Mouse (Mus musculus) lung, postnatal 25 days (tissue): Measurements from ENCODE around the gene Skint4.

Experiments
- DNase-seq: peaks from one replicate; pipeline ENCODE4 v3.0.0; 2022; ENCODE audit warnings: low spot score

The Skint4 gene

DNA sequence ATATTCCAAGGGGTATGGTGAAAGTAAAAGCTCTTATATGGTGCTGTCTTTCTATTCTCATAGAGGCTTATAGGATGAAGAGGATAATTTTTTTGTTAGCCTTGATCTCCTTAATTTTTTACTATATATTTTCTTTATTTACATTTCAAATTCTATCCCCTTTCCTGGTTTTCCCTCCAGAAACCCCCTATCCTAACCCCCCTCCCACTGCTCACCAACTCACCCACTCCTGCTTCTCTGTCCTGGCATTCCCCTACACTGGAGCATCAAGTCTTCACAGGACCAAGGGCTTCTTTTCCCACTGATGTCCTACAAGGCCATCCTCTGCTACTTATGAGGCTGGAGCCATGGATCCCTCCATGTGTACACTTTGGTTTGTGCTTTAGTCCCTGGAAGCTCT is at the start of gene Skint4:
TSS of gene Skint4 (plus strand) at position 301 of the 400 bp plus-strand sequence.
- DNase-seq = no peak
